Mouse (Mus musculus): ENCODE data around the gene Plekha1.

Plekha1 gene

GRCm38 (mm10) chr7:130859926-130860325, 5.6 kb upstream of the Plekha1 start:
- in situ Hi-C loops (cut with MseI, MboI), result no loop called here

GRCm38 (mm10) chr7:130860721-130861142, 4.8 kb upstream of the Plekha1 start:
- in situ Hi-C loops (cut with MseI, MboI), result no loop called here

- in situ Hi-C loops (cut with MseI, MboI), result no loop called here
These were observed 3.1 kb upstream of the Plekha1 start for GRCm38 (mm10) chr7:130862501-130862900.

GRCm38 (mm10) chr7:130864711-130865110, 845 bp upstream of the Plekha1 start:
- in situ Hi-C loops (cut with MseI, MboI), result no loop called here

- in situ Hi-C loops (cut with MseI, MboI), result no loop called here
These were observed 1.1 kb downstream of the Plekha1 start for GRCm38 (mm10) chr7:130866640-130867039.

GRCm38 (mm10) chr7:130867256-130867655, 1.7 kb downstream of the Plekha1 start:
- in situ Hi-C loops (cut with MseI, MboI), result no loop called here

- in situ Hi-C loops (cut with MseI, MboI), result no loop called here
These were observed 18.6 kb downstream of the Plekha1 start for GRCm38 (mm10) chr7:130884161-130884560.

DNA sequence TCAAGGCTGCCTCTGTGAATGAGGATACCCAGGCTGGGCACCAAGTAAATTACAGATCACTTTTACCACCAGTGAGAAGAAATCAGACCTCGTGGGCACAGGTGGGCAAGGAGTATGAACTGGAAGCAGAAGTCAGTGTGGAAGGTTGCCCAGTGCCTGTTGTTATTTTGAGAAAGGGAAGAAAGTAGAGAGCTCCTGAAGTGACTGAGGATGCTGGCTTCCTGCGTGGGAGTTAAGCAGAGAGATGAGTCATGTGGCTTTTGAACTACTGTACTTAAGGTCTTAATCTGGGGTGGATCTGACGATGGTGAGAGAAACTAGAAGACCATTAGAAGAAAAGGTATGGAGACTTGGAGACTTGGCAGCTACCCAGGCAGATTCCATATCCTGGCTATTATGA, 20.7 kb downstream of the Plekha1 start:
- in situ Hi-C loops (cut with MseI, MboI), result no loop called here

GRCm38 (mm10) chr7:130887946-130888345, 22.4 kb downstream of the Plekha1 start:
- in situ Hi-C loops (cut with MseI, MboI), result no loop called here

GRCm38 (mm10) chr7:130890871-130891270, 25.3 kb downstream of the Plekha1 start:
- in situ Hi-C loops (cut with MseI, MboI), result no loop called here

- in situ Hi-C loops (cut with MseI, MboI), result no loop called here
These were observed 27.4 kb downstream of the Plekha1 start for GRCm38 (mm10) chr7:130892973-130893372.

DNA sequence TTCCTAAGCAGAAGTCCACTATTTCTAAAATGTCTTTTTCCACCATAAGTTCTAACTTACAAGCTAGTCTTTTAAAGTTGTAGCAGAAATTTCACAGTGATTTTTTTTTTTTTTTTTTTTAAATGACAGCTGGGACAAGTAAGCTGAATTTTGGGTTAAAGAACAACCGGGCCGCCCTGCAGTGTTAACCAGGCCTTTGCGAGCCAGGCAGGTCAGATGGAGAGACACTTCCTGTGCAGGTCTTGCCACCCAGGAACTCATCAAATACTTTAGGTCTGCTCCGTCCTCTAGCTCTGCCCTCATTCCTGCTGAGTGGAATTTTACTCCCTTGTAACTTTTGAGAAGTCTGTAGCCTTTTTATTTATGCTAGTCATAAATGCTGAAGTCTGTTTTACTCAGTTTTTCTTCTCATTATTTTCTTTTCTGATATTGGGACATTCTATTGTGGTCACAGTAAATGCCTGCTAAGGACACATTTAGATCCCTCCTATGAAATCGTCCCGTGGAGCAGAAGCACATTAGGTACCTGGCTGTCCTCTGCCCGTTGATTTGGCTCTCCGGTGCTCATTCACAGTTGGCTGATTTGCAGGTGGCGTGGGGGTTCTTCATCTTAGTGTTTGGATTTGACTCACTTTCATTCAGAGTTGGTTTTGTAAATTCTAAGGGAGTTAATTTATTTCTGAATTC, 29.5 kb downstream of the Plekha1 start:
- in situ Hi-C loops (cut with MseI, MboI), result no loop called here

- in situ Hi-C loops (cut with MseI, MboI), result no loop called here
These were observed 30.0 kb downstream of the Plekha1 start for GRCm38 (mm10) chr7:130895618-130895945.

- in situ Hi-C loops (cut with MseI, MboI), result no loop called here
These were observed 30.5 kb downstream of the Plekha1 start for GRCm38 (mm10) chr7:130896064-130896463.

- in situ Hi-C loops (cut with MseI, MboI), result no loop called here
These were observed 31.6 kb downstream of the Plekha1 start for GRCm38 (mm10) chr7:130897201-130897600.

DNA sequence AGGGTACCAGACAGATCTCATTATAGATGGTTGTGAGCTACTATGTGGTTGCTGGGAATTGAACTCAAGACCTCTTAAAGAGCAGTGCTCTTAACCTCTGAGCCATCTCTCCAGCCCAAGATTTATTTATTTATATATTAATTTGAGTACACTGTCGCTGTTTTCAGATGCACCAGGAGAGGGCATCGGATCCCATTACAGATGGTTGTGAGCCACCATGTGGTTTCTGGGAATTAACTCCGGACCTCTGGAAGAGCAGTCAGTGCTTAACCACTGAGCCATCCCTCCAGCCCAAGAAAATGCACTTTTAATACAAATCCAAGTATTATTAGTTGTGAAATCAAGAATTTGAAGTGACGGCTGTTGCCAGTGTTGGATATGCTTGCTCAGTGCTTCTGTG, 32.8 kb downstream of the Plekha1 start:
- in situ Hi-C loops (cut with MseI, MboI), result no loop called here

- in situ Hi-C loops (cut with MseI, MboI), result no loop called here
These were observed 34.8 kb downstream of the Plekha1 start for GRCm38 (mm10) chr7:130900233-130900848.

DNA sequence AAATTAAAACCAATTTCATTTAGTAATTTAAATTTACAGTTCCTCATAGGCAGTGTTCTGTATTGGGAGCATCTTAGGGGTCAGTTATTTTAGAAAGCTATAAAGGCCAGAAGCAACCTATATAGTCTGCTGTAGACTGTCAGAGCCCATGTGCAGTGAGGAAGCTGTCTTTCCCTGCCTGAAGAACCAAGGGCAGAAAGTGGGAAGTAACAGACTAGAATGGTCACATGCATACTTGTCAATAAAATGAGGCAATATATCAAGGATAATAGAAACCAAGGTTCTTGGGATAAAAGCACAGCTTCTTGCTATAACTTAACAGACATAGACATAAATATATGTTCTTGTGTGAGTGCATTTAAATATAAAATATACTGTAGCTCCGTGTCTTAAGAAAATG, 37.4 kb downstream of the Plekha1 start:
- in situ Hi-C loops (cut with MseI, MboI), result no loop called here

- in situ Hi-C loops (cut with MseI, MboI), result no loop called here
These were observed 38.0 kb downstream of the Plekha1 start for GRCm38 (mm10) chr7:130903505-130904074.

DNA sequence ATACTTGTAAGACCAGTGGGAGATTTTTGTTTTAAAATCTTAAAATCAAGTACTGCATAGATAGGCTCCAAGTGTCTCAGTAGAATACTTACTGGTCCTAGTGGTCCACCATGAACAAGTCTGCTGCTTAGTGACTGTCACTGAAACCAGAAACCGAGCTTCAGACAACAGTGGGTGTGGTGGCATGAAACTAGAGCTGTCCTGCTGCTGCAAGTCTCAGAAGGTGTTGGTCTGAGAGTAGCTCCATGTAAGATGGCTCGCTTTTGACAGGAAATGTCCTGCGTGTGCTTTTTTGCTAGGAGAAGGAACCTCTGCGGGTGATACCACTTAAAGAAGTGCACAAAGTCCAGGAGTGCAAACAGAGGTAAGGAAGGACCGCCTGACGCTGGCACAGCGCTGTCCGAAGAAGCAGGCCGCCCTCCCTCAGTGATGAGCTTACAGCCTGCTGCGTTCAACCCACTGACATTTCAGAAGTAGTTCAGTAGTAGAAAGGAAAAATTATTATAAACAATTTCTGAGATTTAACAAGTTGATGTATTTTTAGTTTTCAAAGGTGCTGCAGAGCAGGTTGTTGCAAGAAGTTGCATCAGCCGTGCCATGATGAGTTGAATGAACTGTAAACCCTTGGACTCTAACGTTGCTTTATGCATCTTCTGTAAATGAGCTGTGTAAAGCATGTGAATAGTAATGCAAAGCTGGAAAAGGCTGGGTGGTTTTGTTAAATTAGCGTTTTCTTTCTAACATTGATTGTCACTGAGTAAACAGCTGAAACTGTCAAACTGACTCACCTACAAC, 39.2 kb downstream of the Plekha1 start:
- in situ Hi-C loops (cut with MseI, MboI), result no loop called here

GRCm38 (mm10) chr7:130910841-130911240, 45.3 kb downstream of the Plekha1 start:
- in situ Hi-C loops (cut with MseI, MboI), result loop anchor here in 1 of 2 experiments (10.0 kb wide), 1 partner anchor 136 kb away; the partner anchor contains the start of gene Btbd16

DNA sequence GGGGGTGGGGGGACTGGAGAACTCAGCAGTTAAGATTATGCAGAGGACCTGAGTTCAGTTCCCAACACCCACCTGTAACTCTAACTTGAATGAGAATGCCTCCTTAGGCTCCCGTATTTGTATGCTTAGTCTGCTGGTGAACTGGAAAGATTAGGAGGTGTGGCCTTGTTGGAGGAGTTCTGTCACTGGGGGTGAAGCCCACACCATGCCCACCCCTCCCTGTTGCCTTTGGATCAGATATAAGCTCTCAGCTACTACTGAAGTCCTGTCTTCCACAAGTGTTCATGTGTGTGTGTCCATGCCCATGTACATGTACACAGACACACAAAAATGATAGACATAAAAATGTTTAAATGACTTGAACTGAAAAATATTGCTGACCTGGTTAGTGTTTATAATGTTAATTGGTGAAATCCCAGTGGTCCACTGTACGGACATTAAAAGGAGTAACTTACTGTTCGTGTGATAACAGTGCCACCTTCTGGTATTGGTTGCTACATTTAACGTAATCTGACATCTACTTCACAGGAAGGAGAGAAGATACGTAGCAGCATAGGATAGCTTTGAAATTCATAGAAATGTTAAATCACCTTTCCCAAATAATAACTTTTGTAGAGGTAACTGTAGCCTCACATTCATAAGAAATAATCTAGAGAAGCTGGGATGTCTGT, 49.3 kb downstream of the Plekha1 start:
- in situ Hi-C loops (cut with MseI, MboI), result loop anchor here in 1 of 2 experiments (10.0 kb wide), 1 partner anchor 140 kb away; the partner anchor contains the start of gene Btbd16
